Mouse (Mus musculus): ENCODE data around the gene Prc1. TPM values are rescaled to one million over a fixed set of nuclear protein-coding genes. Genes with fewer than 3 reads are reported as not detected.
"Not testable (repeated sequence)": the region's sequence is repeated elsewhere in the genome, so short reads cannot be mapped to it uniquely, and the experiment has no call there.

The Prc1 gene
- polyA plus RNA-seq, 1 experiment: 80.6 TPM

DNA sequence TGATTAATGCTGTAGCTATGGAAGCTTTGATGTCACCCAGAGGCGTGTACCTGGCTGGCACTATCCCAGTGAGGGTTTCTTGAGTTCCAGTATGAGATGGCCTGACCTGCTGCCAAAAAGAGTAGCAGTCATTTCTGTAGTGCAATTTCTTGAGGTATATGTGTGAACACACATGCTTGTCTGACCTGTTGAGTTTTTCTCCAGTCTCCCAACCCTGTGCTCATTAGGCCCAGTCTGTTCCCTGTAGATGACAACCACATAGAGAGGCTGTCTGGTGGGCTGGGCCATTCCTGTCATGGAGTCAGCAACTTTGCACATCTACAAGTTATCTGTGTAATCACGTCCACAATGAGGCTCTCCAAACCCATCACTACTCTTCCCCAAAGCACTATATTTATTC is 21.5 kb downstream of the Prc1 start:
- WGBS: 96% methylated on average over 2 of the region's 2 CpGs
- no peak overlapping the region for H3K4me3 ChIP-seq (ENCODE audit: control insufficient read depth, insufficient read depth, low read length)
- H3K27ac ChIP-seq (ENCODE audit: control insufficient read depth, insufficient read depth, low read length): no peak overlapping the region
- H3K27me3 ChIP-seq (ENCODE audit: control insufficient read depth, insufficient read depth, low read length): no peaks in the 10 kb centered on the region
- no peaks in the 10 kb centered on the region for H3K4me1 ChIP-seq (replicated peaks; ENCODE audit: control insufficient read depth, insufficient read depth, low read length)
- TF ChIP-seq CTCF (IDR thresholded peaks at IDR 0.05; ENCODE audit: borderline replicate concordance, control insufficient read depth, extremely low read depth, insufficient read depth, low read length, poor library complexity) (no peak), POLR2A (IDR thresholded peaks at IDR 0.05; ENCODE audit: control insufficient read depth, extremely low read depth, insufficient read depth, low read length, poor library complexity) (no peak)
- H3K36me3 ChIP-seq (ENCODE audit: control insufficient read depth, insufficient read depth, low read length): peaks cover 67% of the 10 kb centered on the region
- no peak for DNase-seq

GRCm38 (mm10) chr7:80317439-80318115 is 23.3 kb downstream of the Prc1 start:
- Histone ChIP-seq H3K36me3 (ENCODE audit: control insufficient read depth, insufficient read depth, low read length) (peaks cover 49% of the 10 kb centered on the region), H3K4me1 (replicated peaks; ENCODE audit: control insufficient read depth, insufficient read depth, low read length) (no peaks in the 10 kb centered on the region; the same call in 1 of the 2 replicates), H3K27ac (ENCODE audit: control insufficient read depth, insufficient read depth, low read length) (no peak overlapping the region), H3K27me3 (ENCODE audit: control insufficient read depth, insufficient read depth, low read length) (no peaks in the 10 kb centered on the region), H3K4me3 (ENCODE audit: control insufficient read depth, insufficient read depth, low read length) (no peak overlapping the region)
- WGBS: 100% methylated on average over 1 of the region's 1 CpGs
- DNase-seq: no peak
- TF ChIP-seq POLR2A (IDR thresholded peaks at IDR 0.05; ENCODE audit: control insufficient read depth, extremely low read depth, insufficient read depth, low read length, poor library complexity): no peak
- no peak for TF ChIP-seq CTCF (IDR thresholded peaks at IDR 0.05; ENCODE audit: borderline replicate concordance, control insufficient read depth, extremely low read depth, insufficient read depth, low read length, poor library complexity)

GRCm38 (mm10) chr7:80318670-80319069 is 24.4 kb downstream of the Prc1 start:
- H3K36me3 ChIP-seq (ENCODE audit: control insufficient read depth, insufficient read depth, low read length): peaks cover 38% of the 10 kb centered on the region

DNA sequence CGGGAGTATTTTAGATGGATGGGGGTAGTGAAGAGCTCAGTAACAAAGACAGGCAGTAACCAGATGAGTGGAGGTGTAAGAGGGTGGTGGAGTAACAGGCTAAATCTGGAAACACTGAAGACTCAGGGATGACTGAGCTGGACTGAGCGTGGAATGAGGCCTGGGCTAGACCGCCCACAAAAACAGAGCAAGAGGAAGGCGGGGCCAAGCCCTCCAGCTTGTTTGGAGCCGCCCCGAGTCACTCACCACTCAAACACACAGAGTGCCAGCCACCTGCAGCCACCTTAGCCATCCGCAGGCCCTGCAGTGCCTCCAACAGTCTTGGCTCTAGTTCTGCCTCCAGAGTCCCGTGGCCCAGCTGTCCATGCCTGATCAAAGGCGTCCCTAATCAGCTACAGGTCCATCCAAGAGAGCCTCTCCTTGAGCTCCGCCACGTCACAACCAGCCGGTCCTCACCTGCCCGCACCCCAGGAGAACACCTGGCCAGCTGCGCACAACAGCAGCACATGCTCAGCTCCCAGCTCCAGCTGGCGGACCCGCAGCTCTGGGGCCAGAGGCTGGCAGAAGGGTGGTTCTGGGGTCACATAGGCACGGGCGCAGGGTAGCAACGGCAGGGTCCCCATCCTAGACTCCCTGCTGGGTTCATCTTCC is 25.7 kb downstream of the Prc1 start:
- DNase-seq: no peak

More at GRCm38 (mm10) chr7:80318670-80319069, 24.4 kb downstream of the Prc1 start:
- H3K4me3 ChIP-seq (ENCODE audit: control insufficient read depth, insufficient read depth, low read length): no peak overlapping the region
- TF ChIP-seq CTCF (IDR thresholded peaks at IDR 0.05; ENCODE audit: borderline replicate concordance, control insufficient read depth, extremely low read depth, insufficient read depth, low read length, poor library complexity): no peak
- no peak for TF ChIP-seq POLR2A (IDR thresholded peaks at IDR 0.05; ENCODE audit: control insufficient read depth, extremely low read depth, insufficient read depth, low read length, poor library complexity)
- peaks cover 3% of the 10 kb centered on the region for H3K4me1 ChIP-seq (replicated peaks; ENCODE audit: control insufficient read depth, insufficient read depth, low read length)
- DNase-seq: no peak
- no peak overlapping the region for H3K27ac ChIP-seq (ENCODE audit: control insufficient read depth, insufficient read depth, low read length)
- H3K27me3 ChIP-seq (ENCODE audit: control insufficient read depth, insufficient read depth, low read length): no peaks in the 10 kb centered on the region
- WGBS: 94% methylated on average over 4 of the region's 4 CpGs

DNA sequence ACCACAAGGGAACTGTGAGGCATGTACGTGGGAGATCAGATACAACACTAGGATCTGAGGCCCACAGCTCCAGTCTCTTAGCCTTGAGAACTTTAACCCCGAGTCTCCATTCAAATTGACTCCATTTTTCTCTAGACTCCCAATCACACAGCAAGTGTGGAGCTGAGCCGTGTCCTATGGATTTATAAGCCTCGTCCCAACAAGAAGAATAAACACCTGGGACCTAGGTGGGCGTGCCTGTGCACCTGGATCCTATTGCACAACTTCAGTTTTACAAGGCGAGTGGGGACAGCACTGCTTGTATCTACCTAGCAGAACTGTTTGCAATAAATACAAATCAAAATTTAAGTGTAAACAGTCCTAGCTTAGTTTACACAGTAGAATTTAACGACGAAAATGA is 29.1 kb downstream of the Prc1 start:
- Histone ChIP-seq H3K27me3 (ENCODE audit: control insufficient read depth, insufficient read depth, low read length) (no peaks in the 10 kb centered on the region), H3K4me3 (ENCODE audit: control insufficient read depth, insufficient read depth, low read length) (no peak overlapping the region; the same call in 1 of the 2 replicates), H3K27ac (ENCODE audit: control insufficient read depth, insufficient read depth, low read length) (no peak overlapping the region), H3K36me3 (ENCODE audit: control insufficient read depth, insufficient read depth, low read length) (peaks cover 25% of the 10 kb centered on the region), H3K4me1 (replicated peaks; ENCODE audit: control insufficient read depth, insufficient read depth, low read length) (peaks cover 3% of the 10 kb centered on the region)
- no peak for TF ChIP-seq CTCF (IDR thresholded peaks at IDR 0.05; ENCODE audit: borderline replicate concordance, control insufficient read depth, extremely low read depth, insufficient read depth, low read length, poor library complexity)
- TF ChIP-seq POLR2A (IDR thresholded peaks at IDR 0.05; ENCODE audit: control insufficient read depth, extremely low read depth, insufficient read depth, low read length, poor library complexity): no peak
- no peak for DNase-seq
- 20% methylated on average over 8 of the region's 8 CpGs for WGBS

More for the DNA sequence above, 25.7 kb downstream of the Prc1 start:
- peaks cover 3% of the 10 kb centered on the region for H3K4me1 ChIP-seq (replicated peaks; ENCODE audit: control insufficient read depth, insufficient read depth, low read length)
- TF ChIP-seq POLR2A (IDR thresholded peaks at IDR 0.05; ENCODE audit: control insufficient read depth, extremely low read depth, insufficient read depth, low read length, poor library complexity) (no peak), CTCF (IDR thresholded peaks at IDR 0.05; ENCODE audit: borderline replicate concordance, control insufficient read depth, extremely low read depth, insufficient read depth, low read length, poor library complexity) (no peak)
- no peak overlapping the region for H3K4me3 ChIP-seq (ENCODE audit: control insufficient read depth, insufficient read depth, low read length)
- 96% methylated on average over 19 of the region's 19 CpGs for WGBS
- no peaks in the 10 kb centered on the region for H3K27me3 ChIP-seq (ENCODE audit: control insufficient read depth, insufficient read depth, low read length)
- H3K36me3 ChIP-seq (ENCODE audit: control insufficient read depth, insufficient read depth, low read length): peaks cover 25% of the 10 kb centered on the region
- H3K27ac ChIP-seq (ENCODE audit: control insufficient read depth, insufficient read depth, low read length): no peak overlapping the region

- H3K4me1 ChIP-seq (replicated peaks; ENCODE audit: control insufficient read depth, insufficient read depth, low read length): peaks cover 3% of the 10 kb centered on the region
- no peaks in the 10 kb centered on the region for H3K27me3 ChIP-seq (ENCODE audit: control insufficient read depth, insufficient read depth, low read length)
- WGBS: 2% methylated on average over 38 of the region's 38 CpGs
- DNase-seq: peak; percentile 90
- H3K36me3 ChIP-seq (ENCODE audit: control insufficient read depth, insufficient read depth, low read length): peaks cover 34% of the 10 kb centered on the region
- TF ChIP-seq POLR2A (IDR thresholded peaks at IDR 0.05; ENCODE audit: control insufficient read depth, extremely low read depth, insufficient read depth, low read length, poor library complexity) (peak; percentile 54; the same call in 1 of the 2 replicates), CTCF (IDR thresholded peaks at IDR 0.05; ENCODE audit: borderline replicate concordance, control insufficient read depth, extremely low read depth, insufficient read depth, low read length, poor library complexity) (no peak; the same call in 1 of the 2 replicates)
- H3K4me3 ChIP-seq (ENCODE audit: control insufficient read depth, insufficient read depth, low read length): peak within 1 kb of the TSS; percentile 69
- peak within 1 kb of the TSS; percentile 10; the same call in 1 of the 2 replicates for H3K27ac ChIP-seq (ENCODE audit: control insufficient read depth, insufficient read depth, low read length)
Observed at GRCm38 (mm10) chr7:80324043-80324815, 30.0 kb downstream of the Prc1 start, which contains the start of gene Rccd1. Rccd1 (minus strand) TSS chr7:80324454.

GRCm38 (mm10) chr7:80324816-80325119 is 30.5 kb downstream of the Prc1 start:
- 49% methylated on average over 5 of the region's 5 CpGs for WGBS
- H3K4me3 ChIP-seq (ENCODE audit: control insufficient read depth, insufficient read depth, low read length); DNase-seq; H3K27me3 ChIP-seq (ENCODE audit: control insufficient read depth, insufficient read depth, low read length); H3K27ac ChIP-seq (ENCODE audit: control insufficient read depth, insufficient read depth, low read length); H3K4me1 ChIP-seq (replicated peaks; ENCODE audit: control insufficient read depth, insufficient read depth, low read length): not testable (repeated sequence)
- H3K36me3 ChIP-seq (ENCODE audit: control insufficient read depth, insufficient read depth, low read length): peaks cover 39% of the 10 kb centered on the region

Measured in thymus, adult 2 months (tissue).